Mouse (Mus musculus) CH12.LX (cell line): ENCODE results near the gene Cmtm7. TPM values are rescaled to one million over a fixed set of nuclear protein-coding genes. Genes with fewer than 3 reads are reported as not detected.

Source experiments
- DNase-seq: peaks from one replicate; pipeline ENCODE4 v3.0.0-alpha.2; 2013; ENCODE audit errors: extremely low read depth
- H3K27ac ChIP-seq: 2 replicates; pipeline ENCODE4 v1.5.1; 2012; ENCODE audit warnings: low read depth, mild to moderate bottlenecking, control low read depth, moderate library complexity; ENCODE audit not compliant: insufficient read depth
- H3K27me3 ChIP-seq: replicated peaks from 2 replicates; pipeline ENCODE3; 2012; ENCODE audit warnings: inconsistent platforms
- H3K36me3 ChIP-seq, 2 experiments: replicated peaks in 1 of 2; 2 replicates each; pipeline versions ENCODE3 to v1.6.1; 2012; ENCODE audit warnings: inconsistent platforms in 1 of 2, low read length in 1 of 2, mild to moderate bottlenecking in 1 of 2, mixed read lengths in 1 of 2, moderate library complexity in 1 of 2; ENCODE audit not compliant: control insufficient read depth in 1 of 2, insufficient read depth in 1 of 2
- H3K4me1 ChIP-seq, 2 experiments: 2 replicates each; pipeline ENCODE4 v1.6.1; 2012; ENCODE audit warnings: inconsistent platforms in 1 of 2, moderate library complexity in 1 of 2; ENCODE audit not compliant: insufficient read depth in 2 of 2, control insufficient read depth in 1 of 2
- H3K4me2 ChIP-seq: 2 replicates; pipeline ENCODE4 v1.6.1; 2012; ENCODE audit warnings: low read depth, mild to moderate bottlenecking, control low read depth; ENCODE audit not compliant: poor library complexity, insufficient read depth, severe bottlenecking
- H3K4me3 ChIP-seq, 3 experiments: fragments of 150-350 bp in 1 of 3; sonication (generic) in 1 of 3; replicated peaks in 1 of 3; 2 replicates each; pipeline versions ENCODE3 to v1.5.1; 2011 to 2012; ENCODE audit warnings: low read depth in 2 of 3, low read length in 2 of 3, mild to moderate bottlenecking in 2 of 3, moderate library complexity in 2 of 3, control low read depth in 1 of 3, improper control_type of control experiment in 1 of 3, inconsistent platforms in 1 of 3, mixed read lengths in 1 of 3; ENCODE audit not compliant: poor library complexity in 1 of 3
- H3K79me2 ChIP-seq: replicated peaks from 2 replicates; pipeline ENCODE4 v1.6.1; 2012; ENCODE audit warnings: mild to moderate bottlenecking, moderate library complexity; ENCODE audit not compliant: control insufficient read depth, poor library complexity, insufficient read depth, severe bottlenecking; ENCODE audit errors: extremely low read depth
- H3K9ac ChIP-seq: 2 replicates; pipeline ENCODE4 v1.6.1; 2012; ENCODE audit warnings: low read depth, mild to moderate bottlenecking, control low read depth, moderate library complexity; ENCODE audit not compliant: insufficient read depth
- H3K9me3 ChIP-seq: replicated peaks from 2 replicates; pipeline ENCODE3; 2012; ENCODE audit warnings: low read length, inconsistent platforms, mixed read lengths
- BHLHE40 ChIP-seq: IDR thresholded peaks from 2 replicates; pipeline ENCODE4 v1.6.1; 2011; ENCODE audit warnings: mild to moderate bottlenecking, low read depth, low read length, improper control_type of control experiment
- CHD2 ChIP-seq: IDR thresholded peaks from 2 replicates; pipeline ENCODE4 v1.6.1; 2011; ENCODE audit warnings: low read length, improper control_type of control experiment
- EP300 ChIP-seq: IDR thresholded peaks from 2 replicates; pipeline ENCODE4 v1.6.1; 2011; ENCODE audit warnings: low read length, improper control_type of control experiment
- ETS1 ChIP-seq: conservative IDR thresholded peaks from 2 replicates; pipeline ENCODE4 v1.6.1; 2012; ENCODE audit warnings: low read depth, mild to moderate bottlenecking, inconsistent platforms, low read length, improper control_type of control experiment, moderate library complexity
- GABPA ChIP-seq: IDR thresholded peaks from 2 replicates; pipeline ENCODE4 v1.6.1; 2012; ENCODE audit warnings: low read depth, low read length, improper control_type of control experiment, inconsistent platforms; ENCODE audit not compliant: insufficient replicate concordance
- HCFC1 ChIP-seq: IDR thresholded peaks from 2 replicates; pipeline ENCODE4 v1.6.1; 2012; ENCODE audit warnings: low read depth, mild to moderate bottlenecking, inconsistent platforms, low read length, improper control_type of control experiment
- IRF4 ChIP-seq: IDR thresholded peaks from 2 replicates; pipeline ENCODE4 v1.6.1; 2014; ENCODE audit warnings: low read depth, mild to moderate bottlenecking, inconsistent platforms, low read length, improper control_type of control experiment
- KAT2A ChIP-seq: IDR thresholded peaks from 2 replicates; pipeline ENCODE4 v1.6.1; 2012; ENCODE audit warnings: low read length, improper control_type of control experiment, inconsistent platforms; ENCODE audit not compliant: insufficient replicate concordance
- NRF1 ChIP-seq: IDR thresholded peaks from 2 replicates; pipeline ENCODE4 v1.6.1; 2014; ENCODE audit warnings: low read depth, mild to moderate bottlenecking, inconsistent platforms, low read length, improper control_type of control experiment, moderate library complexity
- PAX5 ChIP-seq: IDR thresholded peaks from 2 replicates; pipeline ENCODE4 v1.6.1; 2012; ENCODE audit warnings: low read length, inconsistent platforms, mixed read lengths
- SMC3 ChIP-seq: IDR thresholded peaks from 2 replicates; pipeline ENCODE4 v1.6.1; 2011; ENCODE audit warnings: low read depth, low read length, improper control_type of control experiment
- TBP ChIP-seq: conservative IDR thresholded peaks from 2 replicates; pipeline ENCODE4 v1.6.1; 2011; ENCODE audit warnings: low read depth, low read length, improper control_type of control experiment
- ZNF384 ChIP-seq: IDR thresholded peaks from 2 replicates; pipeline ENCODE4 v1.6.1; 2012; ENCODE audit warnings: low read depth, low read length, improper control_type of control experiment, inconsistent platforms
- dilution Hi-C: fragments of 300-500 bp; cut with MboI; formaldehyde crosslinking; loops from 2 replicates; pipeline ENCODE4 v1.14.3; 2020; ENCODE audit warnings: low sequenced_read_pairs; ENCODE audit not compliant: extremely low pct_unique_long_range_greater_than_20kb, extremely low pct_ligation_motif_present
- in situ Hi-C: fragments of 300-500 bp; cut with MboI; formaldehyde crosslinking; loops from 3 replicates; pipeline ENCODE4 v1.14.3; 2019; ENCODE audit warnings: low sequenced_read_pairs, low pct_ligation_motif_present, low pct_unique_long_range_greater_than_20kb, mixed read lengths
- polyA plus RNA-seq: library from polyadenylated mRNA; unstranded; fragments of >175 nt; gene quantifications from 2 replicates; pipeline ENCODE4 v1.2.1, GENCODE M21; 2012; ENCODE audit warnings: low read depth; ENCODE audit not compliant: insufficient read length
- total RNA-seq, 2 experiments: library from RNA; depleted of rRNA; stranded (reverse); fragments of 300-350 nt in 1 of 2; fragments of >200 nt in 1 of 2; gene quantifications; 2 replicates each; pipeline ENCODE4 v1.2.3; 2012 to 2014

The Cmtm7 gene
- total and polyA plus RNA-seq, 3 experiments: 45.5 to 80.8 (median 46.0) TPM

DNA sequence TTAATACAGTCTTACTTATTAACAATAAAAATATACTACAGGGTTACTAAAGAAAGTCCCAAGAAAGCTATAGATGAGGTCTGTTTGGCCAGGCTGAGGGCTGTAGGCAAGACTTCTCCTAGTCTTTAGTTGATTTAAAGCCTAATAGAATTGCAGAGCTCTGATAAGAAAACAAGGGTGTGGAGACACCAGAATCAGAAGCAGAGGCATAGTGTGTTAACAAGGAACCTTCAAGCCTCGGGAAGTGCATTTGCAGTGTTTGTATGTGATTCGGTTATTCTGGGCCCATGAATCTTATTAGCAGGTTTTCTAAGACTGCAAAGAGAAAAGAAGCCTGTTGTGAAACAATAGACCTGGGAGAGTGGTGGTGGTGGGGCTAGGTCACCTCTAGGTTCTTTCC is 48.4 kb downstream of the Cmtm7 start:
- Histone ChIP-seq H3K4me3 (no peak overlapping the region), H3K4me2 (no peak overlapping the region), H3K4me1 (peaks cover 4 to 39% of the 10 kb centered on the region in 2 experiments), H3K27me3 (no peaks in the 10 kb centered on the region), H3K27ac (no peak overlapping the region), H3K79me2 (peaks cover 32% of the 10 kb centered on the region), H3K36me3 (peaks cover 6 to 37% of the 10 kb centered on the region in 2 experiments), H3K9me3 (no peaks in the 10 kb centered on the region), H3K9ac (no peak overlapping the region)
- no peak for TF ChIP-seq BHLHE40
- TF ChIP-seq ETS1: no peak
- TF ChIP-seq GABPA: no peak
- TF ChIP-seq HCFC1: no peak
- no peak for TF ChIP-seq EP300
- no peak for TF ChIP-seq NRF1
- no peak for TF ChIP-seq SMC3
- no peak for TF ChIP-seq CHD2
- in situ Hi-C loops: no loop called here
- no peak for DNase-seq
- dilution Hi-C loops: no loop called here

DNA sequence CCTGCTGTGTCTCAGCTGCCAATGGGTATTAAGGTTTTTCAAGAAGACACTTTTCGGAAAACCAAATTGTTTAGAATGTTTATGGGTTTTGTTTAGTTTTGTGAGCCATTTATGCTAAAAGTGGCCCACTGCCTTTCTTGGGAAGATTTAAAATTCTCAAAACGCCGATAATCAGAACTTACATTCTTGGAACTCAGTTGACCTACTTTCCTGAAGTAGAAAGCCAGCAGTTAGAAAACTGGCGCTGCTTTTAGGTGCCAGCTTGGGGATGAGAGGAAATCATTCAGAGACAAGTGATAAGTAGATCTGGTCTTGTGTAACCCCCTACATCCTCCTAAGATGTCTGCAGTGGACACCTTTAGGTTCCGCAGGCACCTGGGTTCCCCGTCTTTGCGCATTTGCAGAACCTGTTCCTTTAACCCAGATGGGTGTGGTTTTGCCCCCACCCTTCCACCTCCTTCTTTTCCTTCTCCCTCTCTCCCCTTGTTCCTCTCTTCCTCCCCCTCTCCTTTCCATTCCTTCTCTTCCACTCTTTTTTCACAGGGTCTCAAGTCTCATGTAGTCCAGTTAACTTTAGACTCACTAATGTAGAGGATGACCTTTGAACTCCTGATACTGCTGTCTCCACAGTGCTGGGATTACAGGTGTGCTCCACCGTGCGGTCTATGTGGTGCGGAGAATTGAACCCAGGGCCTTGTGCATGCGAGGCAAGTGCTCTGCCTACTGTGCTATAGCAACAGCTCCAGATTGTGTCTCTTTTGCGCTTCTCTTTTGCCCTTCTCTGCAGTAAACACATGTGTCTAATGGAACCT is 49.6 kb downstream of the Cmtm7 start:
- in situ Hi-C loops: no loop called here
- TF ChIP-seq PAX5 (no peak), IRF4 (0 out of 2 replicates have a peak, but pooled peaks have one; percentile 26), NRF1 (peak; percentile 66), KAT2A (no peak), TBP (0 out of 2 replicates have a peak, but pooled peaks have one; percentile 34), ZNF384 (no peak), HCFC1 (peak; percentile 62)
- Histone ChIP-seq H3K4me3 (peak overlapping the region; percentile 87 to 94 (median 92)), H3K79me2 (peaks cover 32% of the 10 kb centered on the region), H3K4me1 (peaks cover 4 to 39% of the 10 kb centered on the region in 2 experiments), H3K9ac (peak overlapping the region; percentile 87), H3K9me3 (no peaks in the 10 kb centered on the region), H3K27me3 (no peaks in the 10 kb centered on the region), H3K36me3 (peaks cover 0 to 27% of the 10 kb centered on the region in 2 experiments), H3K27ac (no peak overlapping the region), H3K4me2 (peak overlapping the region; percentile 74)
- dilution Hi-C loops: no loop called here
- DNase-seq: peak; percentile 67
